Mouse (Mus musculus) spleen, adult 2 months (tissue): ENCODE measurements around the gene Elp5.

ENCODE experiments used
- CTCF ChIP-seq: fragments of 200-500 bp; IDR thresholded peaks from 2 replicates; pipeline ENCODE4 v1.5.1; 2011; ENCODE audit warnings: mild to moderate bottlenecking, inconsistent platforms; ENCODE audit not compliant: insufficient read depth, insufficient read length, insufficient replicate concordance; ENCODE audit errors: extremely low read depth
- POLR2A ChIP-seq: fragments of 200-500 bp; IDR thresholded peaks from 2 replicates; pipeline ENCODE4 v1.6.1; 2011; ENCODE audit warnings: low read depth, low read length, inconsistent platforms

DNA sequence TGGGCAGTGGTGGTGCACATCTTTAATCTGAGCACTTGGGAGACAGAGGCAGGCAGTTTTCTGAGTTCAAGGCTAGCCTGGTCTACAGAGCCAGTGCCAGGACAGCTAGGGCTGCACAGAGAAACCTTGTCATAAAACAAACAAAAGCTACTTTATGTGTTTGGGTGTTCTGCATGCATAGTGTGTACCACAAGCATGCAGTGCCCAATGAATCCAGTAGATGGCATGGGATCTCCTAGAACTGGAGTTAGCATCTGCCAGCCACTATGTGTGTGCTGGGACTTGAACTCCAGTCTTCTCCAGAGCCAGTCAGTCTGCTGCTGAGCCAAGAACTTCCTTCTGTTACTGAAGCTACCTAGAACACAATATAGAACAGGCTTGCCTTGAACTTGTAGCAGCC lies 19.5 kb upstream of the Elp5 start:
- TF ChIP-seq CTCF (no peak), POLR2A (no peak)
